Mouse (Mus musculus): ENCODE measurements around the gene Vldlr.

The Vldlr gene

GRCm38 (mm10) chr19:27233386-27233785 is 17.1 kb downstream of the Vldlr start:
- DNase-seq (ENCODE audit: extremely low read depth, low read depth) = no peak

- DNase-seq (ENCODE audit: extremely low read depth, low read depth) = no peak
Observed at GRCm38 (mm10) chr19:27239913-27240312, 23.6 kb downstream of the Vldlr start.

DNA sequence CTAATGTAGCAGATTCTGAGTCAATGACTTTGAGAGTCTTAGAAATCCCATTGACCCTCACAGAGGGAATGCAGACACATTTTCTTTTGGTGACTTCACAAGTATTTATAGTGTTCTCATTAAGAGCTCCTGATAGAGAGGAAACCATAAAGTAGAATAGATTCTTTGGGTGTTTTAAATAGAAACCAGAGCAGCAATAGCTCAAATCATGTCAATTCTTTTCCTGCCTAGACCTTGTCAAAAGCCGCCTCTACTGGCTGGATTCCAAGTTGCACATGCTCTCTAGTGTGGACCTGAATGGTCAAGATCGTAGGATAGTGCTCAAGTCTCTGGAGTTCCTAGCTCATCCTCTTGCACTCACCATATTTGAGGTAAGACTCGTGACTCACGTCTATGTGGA is 27.2 kb downstream of the Vldlr start:
- no peak for DNase-seq (ENCODE audit: extremely low read depth, low read depth)

GRCm38 (mm10) chr19:27254756-27255155 is 38.5 kb downstream of the Vldlr start:
- DNase-seq (ENCODE audit: extremely low read depth, low read depth) = no peak

DNA sequence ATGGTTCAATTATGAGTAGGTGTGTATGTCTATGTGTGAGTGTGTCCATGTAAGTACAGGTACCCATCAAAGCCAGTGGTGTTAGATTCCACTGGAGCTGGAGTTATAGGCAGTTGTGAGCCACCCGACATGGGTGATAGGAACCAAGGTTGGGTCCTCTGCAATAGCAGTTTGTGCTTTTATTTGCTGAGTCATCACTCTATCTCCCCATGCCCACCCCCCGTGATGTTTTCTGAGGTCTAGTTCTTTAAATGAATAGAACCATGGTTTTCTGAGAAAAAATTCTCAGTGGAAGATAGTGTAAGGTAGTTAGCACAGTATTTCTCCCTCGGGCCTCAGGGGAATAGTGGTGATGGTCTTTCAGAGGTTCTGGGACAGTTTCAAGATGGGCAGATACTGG is 39.4 kb downstream of the Vldlr start:
- DNase-seq (ENCODE audit: extremely low read depth, low read depth) = no peak

DNA sequence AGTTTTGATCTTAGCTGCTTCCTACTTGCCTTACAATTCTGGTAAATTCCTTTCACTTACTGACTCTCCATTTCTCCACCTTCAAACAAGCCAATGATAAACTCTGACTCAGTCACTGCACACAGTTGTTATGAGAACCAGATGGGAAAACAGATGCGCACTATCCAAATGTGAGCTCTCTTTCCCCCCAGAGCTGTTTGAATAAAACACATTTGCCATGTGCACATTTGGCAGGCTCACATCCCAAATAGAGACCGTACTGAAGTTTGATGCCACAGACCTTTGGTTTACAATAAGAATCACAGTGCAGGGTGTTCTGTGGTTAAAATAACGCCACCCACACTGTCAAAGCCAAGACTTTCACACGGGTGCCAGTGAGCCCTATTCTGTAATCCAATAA is 43.8 kb downstream of the Vldlr start:
- no peak for DNase-seq (ENCODE audit: extremely low read depth, low read depth)

- no peak for DNase-seq (ENCODE audit: extremely low read depth, low read depth)
Observed at GRCm38 (mm10) chr19:27260621-27261278, 44.5 kb downstream of the Vldlr start.

GRCm38 (mm10) chr19:27262141-27262540 is 45.9 kb downstream of the Vldlr start:
- no peak for DNase-seq (ENCODE audit: extremely low read depth, low read depth)

- no peak for DNase-seq (ENCODE audit: extremely low read depth, low read depth)
Observed at GRCm38 (mm10) chr19:27273385-27273784, 57.1 kb downstream of the Vldlr start.

- no peak for DNase-seq (ENCODE audit: extremely low read depth, low read depth)
Observed at GRCm38 (mm10) chr19:27274382-27274781, 58.1 kb downstream of the Vldlr start.

- no peak for DNase-seq (ENCODE audit: extremely low read depth, low read depth)
Observed at GRCm38 (mm10) chr19:27279174-27279573, 62.9 kb downstream of the Vldlr start.
